Mouse (Mus musculus): ENCODE results near the gene Art3. TPM values are rescaled to one million over a fixed set of nuclear protein-coding genes. Genes with fewer than 3 reads are reported as not detected.
A peak's percentile ranks its signal among the peaks of the same experiment; 100 is the strongest.

Art3 gene
- polyA plus RNA-seq, 1 experiment from 2014 or later, result 13.5 TPM

DNA sequence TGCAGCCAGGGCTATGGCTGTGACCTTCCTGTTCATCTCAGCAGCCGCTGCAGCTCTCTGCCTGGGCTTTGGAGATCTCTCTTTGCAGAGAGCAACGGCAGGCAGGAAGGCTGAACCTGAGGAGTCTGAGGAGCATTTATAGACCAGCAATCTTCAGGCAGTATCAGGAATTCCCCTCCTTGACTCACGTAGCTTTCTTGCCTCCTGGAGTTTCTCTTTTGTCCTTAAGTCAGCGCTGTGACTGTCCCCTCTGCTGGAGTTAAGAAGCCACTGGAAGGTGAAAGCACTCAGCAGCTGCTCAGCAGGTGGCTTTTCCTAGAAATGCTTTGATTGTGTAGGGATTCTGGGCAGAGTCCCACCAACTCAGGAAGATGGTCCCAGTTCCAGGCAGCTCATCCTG, 31.6 kb downstream of the Art3 start:
- ATAC-seq (ENCODE audit: low FRiP score, low TSS enrichment) (no peak), DNase-seq (ENCODE audit: low spot score) (no peak)
- 16% methylated on average over 4 of the region's 4 CpGs for WGBS
- Histone ChIP-seq H3K36me3 (ENCODE audit: control insufficient read depth, insufficient read depth, low read length) (no peaks in the 10 kb centered on the region), H3K27ac (replicated peaks) (no peak overlapping the region), H3K27me3 (ENCODE audit: control insufficient read depth, insufficient read depth, low read length) (no peaks in the 10 kb centered on the region), H3K4me2 (replicated peaks; ENCODE audit: low read depth) (no peak overlapping the region), H3K4me3 (ENCODE audit: low read depth, low read length) (no peak overlapping the region), H3K9me3 (ENCODE audit: control insufficient read depth, low read length) (no peaks in the 10 kb centered on the region), H3K9ac (ENCODE audit: low read length) (no peak overlapping the region), H3K4me1 (replicated peaks; ENCODE audit: control insufficient read depth, insufficient read depth) (no peaks in the 10 kb centered on the region)
- no peak for TF ChIP-seq EP300 (optimal IDR thresholded peaks at IDR 0.05)
- no peak for TF ChIP-seq CTCF (IDR thresholded peaks at IDR 0.05; ENCODE audit: low read depth)

DNA sequence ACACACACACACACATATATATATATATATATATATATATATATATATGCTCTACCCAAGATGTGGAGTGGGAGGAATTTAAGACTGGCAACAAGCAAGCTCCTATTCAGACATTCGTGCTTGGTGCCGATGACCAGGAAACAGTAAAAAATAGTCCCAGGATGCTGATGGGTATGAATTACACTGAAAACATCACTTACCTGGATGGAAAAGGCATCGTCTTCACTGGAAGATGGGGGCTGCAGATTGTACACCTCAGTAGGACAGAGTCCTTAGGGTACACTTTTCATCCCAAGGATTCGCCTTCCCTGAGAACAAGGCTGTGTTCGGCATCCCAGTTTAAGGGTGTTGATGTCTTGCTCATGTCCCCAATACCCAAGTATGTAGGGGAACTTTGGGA, 32.4 kb downstream of the Art3 start:
- ATAC-seq (ENCODE audit: low FRiP score, low TSS enrichment), result no peak
- Histone ChIP-seq H3K27ac (replicated peaks) (no peak overlapping the region), H3K36me3 (ENCODE audit: control insufficient read depth, insufficient read depth, low read length) (no peaks in the 10 kb centered on the region), H3K9me3 (ENCODE audit: control insufficient read depth, low read length) (no peaks in the 10 kb centered on the region), H3K4me2 (replicated peaks; ENCODE audit: low read depth) (no peak overlapping the region), H3K4me1 (replicated peaks; ENCODE audit: control insufficient read depth, insufficient read depth) (no peaks in the 10 kb centered on the region), H3K27me3 (ENCODE audit: control insufficient read depth, insufficient read depth, low read length) (no peaks in the 10 kb centered on the region), H3K4me3 (ENCODE audit: low read depth, low read length) (no peak overlapping the region), H3K9ac (ENCODE audit: low read length) (no peak overlapping the region)
- WGBS, result 91% methylated on average over 5 of the region's 5 CpGs
- TF ChIP-seq CTCF (IDR thresholded peaks at IDR 0.05; ENCODE audit: low read depth) (no peak), EP300 (optimal IDR thresholded peaks at IDR 0.05) (no peak)
- DNase-seq (ENCODE audit: low spot score), result no peak

DNA sequence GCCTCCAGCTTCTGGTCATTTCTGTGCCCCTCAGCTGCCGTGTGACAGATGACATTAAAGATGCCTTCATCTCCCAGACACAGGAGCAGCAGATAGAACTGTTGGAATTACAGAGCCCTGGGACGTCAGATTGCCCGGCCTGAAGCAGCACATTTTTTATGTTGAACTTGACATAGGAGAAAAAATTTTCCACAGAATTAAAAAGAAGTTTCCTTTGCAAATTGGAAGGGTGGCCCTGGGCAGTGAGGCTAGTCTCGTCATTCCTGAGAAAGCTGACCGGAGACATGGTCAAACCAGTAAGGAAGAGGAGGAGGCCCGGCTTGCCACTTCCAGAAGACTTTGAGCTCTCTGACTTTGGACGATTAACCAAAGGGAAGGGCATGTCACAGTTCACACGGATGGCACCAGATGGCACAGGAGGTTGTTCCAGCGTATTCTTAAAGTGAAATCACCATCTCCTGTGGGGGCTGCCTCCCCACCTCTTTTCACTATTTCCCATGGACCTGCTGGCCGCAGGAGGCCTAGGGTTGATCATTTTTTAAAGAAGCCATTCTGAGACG, 33.6 kb downstream of the Art3 start:
- Histone ChIP-seq H3K9me3 (ENCODE audit: control insufficient read depth, low read length) (no peaks in the 10 kb centered on the region), H3K27me3 (ENCODE audit: control insufficient read depth, insufficient read depth, low read length) (no peaks in the 10 kb centered on the region), H3K4me1 (replicated peaks; ENCODE audit: control insufficient read depth, insufficient read depth) (no peaks in the 10 kb centered on the region), H3K36me3 (ENCODE audit: control insufficient read depth, insufficient read depth, low read length) (no peaks in the 10 kb centered on the region), H3K4me3 (ENCODE audit: low read depth, low read length) (no peak overlapping the region), H3K27ac (replicated peaks) (no peak overlapping the region), H3K9ac (ENCODE audit: low read length) (no peak overlapping the region), H3K4me2 (replicated peaks; ENCODE audit: low read depth) (no peak overlapping the region)
- TF ChIP-seq CTCF (IDR thresholded peaks at IDR 0.05; ENCODE audit: low read depth), result no peak
- no peak for TF ChIP-seq EP300 (optimal IDR thresholded peaks at IDR 0.05)
- 80% methylated on average over 11 of the region's 11 CpGs for WGBS
- ATAC-seq (ENCODE audit: low FRiP score, low TSS enrichment), result no peak
- DNase-seq (ENCODE audit: low spot score), result no peak

DNA sequence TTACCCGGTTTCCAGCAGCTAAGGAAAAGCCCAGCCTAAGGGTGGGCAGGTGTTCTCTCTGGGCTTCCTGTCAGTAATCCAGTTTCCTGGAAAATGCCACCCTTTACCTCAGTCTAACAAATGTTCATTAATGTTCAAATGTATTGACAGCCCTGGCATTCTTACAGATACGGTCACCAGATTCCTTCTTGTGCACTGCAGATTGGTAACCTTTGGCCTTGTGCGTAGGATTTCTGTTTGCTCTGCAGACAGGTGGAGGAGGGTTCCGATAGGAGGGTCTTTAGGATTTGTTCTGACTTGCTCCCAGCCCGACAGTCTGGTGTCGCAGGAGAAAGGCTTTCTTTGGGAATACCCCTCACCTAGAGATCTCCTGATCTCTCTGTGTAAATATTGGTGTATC, 34.9 kb downstream of the Art3 start:
- Histone ChIP-seq H3K27me3 (ENCODE audit: control insufficient read depth, insufficient read depth, low read length) (no peaks in the 10 kb centered on the region), H3K4me2 (replicated peaks; ENCODE audit: low read depth) (no peak overlapping the region), H3K36me3 (ENCODE audit: control insufficient read depth, insufficient read depth, low read length) (no peaks in the 10 kb centered on the region), H3K4me3 (ENCODE audit: low read depth, low read length) (no peak overlapping the region), H3K9me3 (ENCODE audit: control insufficient read depth, low read length) (no peaks in the 10 kb centered on the region), H3K4me1 (replicated peaks; ENCODE audit: control insufficient read depth, insufficient read depth) (no peaks in the 10 kb centered on the region), H3K27ac (replicated peaks) (no peak overlapping the region), H3K9ac (ENCODE audit: low read length) (no peak overlapping the region)
- DNase-seq (ENCODE audit: low spot score) (no peak), ATAC-seq (ENCODE audit: low FRiP score, low TSS enrichment) (no peak)
- no peak for TF ChIP-seq CTCF (IDR thresholded peaks at IDR 0.05; ENCODE audit: low read depth)
- TF ChIP-seq EP300 (optimal IDR thresholded peaks at IDR 0.05), result no peak
- WGBS, result 45% methylated on average over 6 of the region's 6 CpGs

DNA sequence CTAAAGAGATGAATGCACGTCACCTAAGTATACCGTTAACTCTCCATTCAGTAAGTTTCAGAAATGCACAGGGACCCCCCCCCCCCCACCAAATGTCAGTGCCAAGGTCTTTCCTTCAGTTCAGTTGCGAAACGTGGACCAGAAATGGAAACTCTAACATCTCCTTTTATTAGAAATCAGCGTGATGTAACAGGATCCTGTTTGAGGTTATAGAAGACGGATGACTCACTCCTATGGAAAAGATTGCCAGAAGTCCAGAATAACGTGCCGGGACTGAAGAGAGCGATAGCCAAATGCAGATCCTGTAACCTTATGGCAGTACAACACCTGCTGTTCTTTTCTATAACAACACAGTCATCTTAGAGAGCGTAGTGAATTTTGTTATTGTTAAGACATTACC, 36.8 kb downstream of the Art3 start:
- H3K27me3 ChIP-seq (ENCODE audit: control insufficient read depth, insufficient read depth, low read length), result no peaks in the 10 kb centered on the region
- no peaks in the 10 kb centered on the region for H3K4me1 ChIP-seq (replicated peaks; ENCODE audit: control insufficient read depth, insufficient read depth)
- no peak for TF ChIP-seq EP300 (optimal IDR thresholded peaks at IDR 0.05)
- TF ChIP-seq CTCF (IDR thresholded peaks at IDR 0.05; ENCODE audit: low read depth), result no peak
- WGBS, result 34% methylated on average over 10 of the region's 10 CpGs
- H3K9ac ChIP-seq (ENCODE audit: low read length), result no peak overlapping the region
- no peak overlapping the region; the same call in 1 of the 2 replicates for H3K27ac ChIP-seq (replicated peaks)
- no peak overlapping the region for H3K4me3 ChIP-seq (ENCODE audit: low read depth, low read length)
- no peaks in the 10 kb centered on the region for H3K9me3 ChIP-seq (ENCODE audit: control insufficient read depth, low read length)
- no peak overlapping the region for H3K4me2 ChIP-seq (replicated peaks; ENCODE audit: low read depth)
- no peak for ATAC-seq (ENCODE audit: low FRiP score, low TSS enrichment)
- no peak for DNase-seq (ENCODE audit: low spot score)
- no peaks in the 10 kb centered on the region for H3K36me3 ChIP-seq (ENCODE audit: control insufficient read depth, insufficient read depth, low read length)

DNA sequence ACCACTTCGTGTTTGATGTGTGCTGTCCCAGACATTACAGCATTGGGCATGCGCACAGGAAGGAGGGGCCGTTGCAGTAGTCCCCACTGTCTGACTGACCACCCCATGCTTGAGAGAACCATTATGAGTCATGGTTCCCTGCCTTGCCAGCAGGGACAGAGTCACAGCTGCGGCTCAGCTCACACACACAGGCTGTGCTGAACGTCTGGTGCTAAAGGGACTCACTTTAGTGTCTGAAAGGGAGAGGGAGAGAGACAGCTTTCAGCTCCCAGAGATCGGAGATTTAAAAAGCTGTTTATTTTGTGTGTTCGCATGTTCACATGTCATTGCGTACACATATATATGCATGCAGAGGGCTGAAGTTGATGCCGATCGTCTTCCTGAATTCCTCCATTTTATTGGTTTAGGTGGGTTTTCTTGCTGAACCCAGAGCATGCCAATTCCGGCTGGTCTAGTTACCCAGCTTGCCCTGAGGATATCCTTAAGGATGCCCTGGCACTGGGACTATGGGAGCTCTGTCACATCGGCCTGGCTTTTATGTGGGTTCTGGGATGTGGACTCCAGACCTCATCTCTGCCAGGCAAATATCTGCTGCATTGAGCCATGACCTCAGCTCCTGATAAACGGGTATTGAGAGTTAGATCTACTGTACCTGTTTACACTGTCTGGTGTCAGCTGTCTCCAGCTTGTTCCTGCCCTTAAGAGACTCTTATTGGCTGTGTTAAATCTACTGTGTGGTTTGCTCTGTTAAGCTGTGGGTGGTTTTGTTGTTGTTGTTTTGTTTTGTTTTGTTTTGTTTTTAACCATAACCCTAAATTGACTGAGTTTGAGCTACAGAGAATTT, 37.7 kb downstream of the Art3 start:
- H3K4me3 ChIP-seq (ENCODE audit: low read depth, low read length), result no peak overlapping the region
- no peaks in the 10 kb centered on the region for H3K4me1 ChIP-seq (replicated peaks; ENCODE audit: control insufficient read depth, insufficient read depth)
- H3K27ac ChIP-seq (replicated peaks), result no peak overlapping the region
- WGBS, result 58% methylated on average over 13 of the region's 13 CpGs
- DNase-seq (ENCODE audit: low spot score) (no peak), ATAC-seq (ENCODE audit: low FRiP score, low TSS enrichment) (peak; percentile 86)
- H3K9ac ChIP-seq (ENCODE audit: low read length), result no peak overlapping the region
- TF ChIP-seq CTCF (IDR thresholded peaks at IDR 0.05; ENCODE audit: low read depth), result peak; percentile 32; the same call in 1 of the 2 replicates
- TF ChIP-seq EP300 (optimal IDR thresholded peaks at IDR 0.05), result no peak
- no peaks in the 10 kb centered on the region for H3K36me3 ChIP-seq (ENCODE audit: control insufficient read depth, insufficient read depth, low read length)
- H3K9me3 ChIP-seq (ENCODE audit: control insufficient read depth, low read length), result no peaks in the 10 kb centered on the region
- no peaks in the 10 kb centered on the region for H3K27me3 ChIP-seq (ENCODE audit: control insufficient read depth, insufficient read depth, low read length)
- H3K4me2 ChIP-seq (replicated peaks; ENCODE audit: low read depth), result no peak overlapping the region; the same call in 1 of the 2 replicates

Measured in stomach, postnatal 0 days (tissue).